Mouse (Mus musculus): ENCODE data around the gene Ulk4. TPM values are rescaled to one million over a fixed set of nuclear protein-coding genes. Genes with fewer than 3 reads are reported as not detected.

Gene Ulk4
- polyA plus RNA-seq, 1 experiment, result 1.1 TPM

- no peak for TF ChIP-seq CTCF (IDR thresholded peaks at IDR 0.05; ENCODE audit: control insufficient read depth, insufficient read depth, insufficient read length)
- TF ChIP-seq CEBPB (IDR thresholded peaks at IDR 0.05; ENCODE audit: low read depth), result no peak
- TF ChIP-seq MAX (IDR thresholded peaks at IDR 0.05), result no peak
- no peak for TF ChIP-seq USF1 (IDR thresholded peaks at IDR 0.05; ENCODE audit: low read depth)
- TF ChIP-seq MYOG (IDR thresholded peaks at IDR 0.05; ENCODE audit: control insufficient read depth, extremely low read depth, insufficient read length), result no peak
- no peak for TF ChIP-seq MYOD1 (IDR thresholded peaks at IDR 0.05; ENCODE audit: control insufficient read depth, insufficient read length, low read depth)
- no peak for TF ChIP-seq FOSL1 (IDR thresholded peaks at IDR 0.05; ENCODE audit: insufficient read depth, low read length, poor library complexity, severe bottlenecking)
- Histone ChIP-seq H3K27me3 (ENCODE audit: control insufficient read depth, insufficient read depth, insufficient read length) (no peaks in the 10 kb centered on the region), H3K79me2 (ENCODE audit: control insufficient read depth, insufficient read depth) (peaks cover 5% of the 10 kb centered on the region), H3K36me3 (ENCODE audit: control insufficient read depth, insufficient read depth) (no peaks in the 10 kb centered on the region), H3K4me3 (ENCODE audit: insufficient read depth, poor library complexity, severe bottlenecking) (no peak overlapping the region), H3K79me3 (ENCODE audit: low read depth) (peaks cover 4% of the 10 kb centered on the region), H3ac (ENCODE audit: control insufficient read depth, insufficient read length, low read depth) (no peak overlapping the region)
These were observed 4.9 kb upstream of the Ulk4 start for GRCm38 (mm10) chr9:121281891-121282290.

GRCm38 (mm10) chr9:121279216-121279615 lies 2.2 kb upstream of the Ulk4 start:
- Histone ChIP-seq H3ac (ENCODE audit: control insufficient read depth, insufficient read length, low read depth) (no peak overlapping the region), H3K79me3 (ENCODE audit: low read depth) (peaks cover 4% of the 10 kb centered on the region), H3K79me2 (ENCODE audit: control insufficient read depth, insufficient read depth) (no peaks in the 10 kb centered on the region), H3K36me3 (ENCODE audit: control insufficient read depth, insufficient read depth) (no peaks in the 10 kb centered on the region), H3K4me3 (ENCODE audit: insufficient read depth, poor library complexity, severe bottlenecking) (no peak overlapping the region), H3K27me3 (ENCODE audit: control insufficient read depth, insufficient read depth, insufficient read length) (no peaks in the 10 kb centered on the region)
- TF ChIP-seq MYOG (IDR thresholded peaks at IDR 0.05; ENCODE audit: control insufficient read depth, extremely low read depth, insufficient read length), result no peak

- Histone ChIP-seq H3K79me3 (ENCODE audit: low read depth) (no peaks in the 10 kb centered on the region), H3K4me3 (ENCODE audit: insufficient read depth, poor library complexity, severe bottlenecking) (peak overlapping the region; percentile 60), H3K36me3 (ENCODE audit: control insufficient read depth, insufficient read depth) (no peaks in the 10 kb centered on the region), H3K79me2 (ENCODE audit: control insufficient read depth, insufficient read depth) (no peaks in the 10 kb centered on the region), H3K27me3 (ENCODE audit: control insufficient read depth, insufficient read depth, insufficient read length) (no peaks in the 10 kb centered on the region), H3ac (ENCODE audit: control insufficient read depth, insufficient read length, low read depth) (peak overlapping the region; percentile 95)
- TF ChIP-seq MYOG (IDR thresholded peaks at IDR 0.05; ENCODE audit: control insufficient read depth, extremely low read depth, insufficient read length), result no peak
- TF ChIP-seq MYOD1 (IDR thresholded peaks at IDR 0.05; ENCODE audit: control insufficient read depth, insufficient read length, low read depth), result no peak
- no peak for TF ChIP-seq USF1 (IDR thresholded peaks at IDR 0.05; ENCODE audit: low read depth)
- TF ChIP-seq MAX (IDR thresholded peaks at IDR 0.05), result no peak
- no peak for TF ChIP-seq FOSL1 (IDR thresholded peaks at IDR 0.05; ENCODE audit: insufficient read depth, low read length, poor library complexity, severe bottlenecking)
- no peak for TF ChIP-seq CEBPB (IDR thresholded peaks at IDR 0.05; ENCODE audit: low read depth)
- TF ChIP-seq CTCF (IDR thresholded peaks at IDR 0.05; ENCODE audit: control insufficient read depth, insufficient read depth, insufficient read length), result no peak
These were observed 266 bp downstream of the Ulk4 start for GRCm38 (mm10) chr9:121276745-121277117.

- no peak for TF ChIP-seq CTCF (IDR thresholded peaks at IDR 0.05; ENCODE audit: control insufficient read depth, insufficient read depth, insufficient read length)
- TF ChIP-seq MAX (IDR thresholded peaks at IDR 0.05), result no peak
- TF ChIP-seq MYOG (IDR thresholded peaks at IDR 0.05; ENCODE audit: control insufficient read depth, extremely low read depth, insufficient read length), result no peak
- no peak for TF ChIP-seq MYOD1 (IDR thresholded peaks at IDR 0.05; ENCODE audit: control insufficient read depth, insufficient read length, low read depth)
- TF ChIP-seq CEBPB (IDR thresholded peaks at IDR 0.05; ENCODE audit: low read depth), result no peak
- no peak for TF ChIP-seq FOSL1 (IDR thresholded peaks at IDR 0.05; ENCODE audit: insufficient read depth, low read length, poor library complexity, severe bottlenecking)
- no peak for TF ChIP-seq USF1 (IDR thresholded peaks at IDR 0.05; ENCODE audit: low read depth)
- no peaks in the 10 kb centered on the region for H3K79me3 ChIP-seq (ENCODE audit: low read depth)
These were observed 5.4 kb downstream of the Ulk4 start for GRCm38 (mm10) chr9:121271561-121271960.

DNA sequence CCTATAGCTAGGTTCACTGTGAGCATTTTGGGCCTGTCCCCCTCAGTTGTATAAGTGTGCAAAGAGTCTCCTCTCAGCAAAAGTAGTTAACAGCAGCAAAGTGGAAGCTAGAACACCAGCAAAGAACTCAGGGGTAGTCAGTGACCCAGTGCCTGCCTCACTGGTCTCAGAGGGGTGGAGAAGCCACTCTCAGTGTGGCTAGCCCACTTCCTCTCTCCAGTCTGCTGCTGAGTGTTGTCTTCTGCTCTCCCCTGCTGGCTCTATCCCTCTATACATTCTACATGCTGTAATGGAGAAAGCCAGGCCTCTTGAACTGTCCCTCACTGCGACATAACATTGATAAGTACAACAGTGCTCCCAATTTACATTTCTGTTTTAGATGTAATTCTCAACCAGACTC lies 5.8 kb downstream of the Ulk4 start:
- Histone ChIP-seq H3K36me3 (ENCODE audit: control insufficient read depth, insufficient read depth) (no peaks in the 10 kb centered on the region), H3K79me2 (ENCODE audit: control insufficient read depth, insufficient read depth) (no peaks in the 10 kb centered on the region), H3K79me3 (ENCODE audit: low read depth) (no peaks in the 10 kb centered on the region), H3K4me3 (ENCODE audit: insufficient read depth, poor library complexity, severe bottlenecking) (no peak overlapping the region), H3K27me3 (ENCODE audit: control insufficient read depth, insufficient read depth, insufficient read length) (no peaks in the 10 kb centered on the region), H3ac (ENCODE audit: control insufficient read depth, insufficient read length, low read depth) (no peak overlapping the region)
- TF ChIP-seq FOSL1 (IDR thresholded peaks at IDR 0.05; ENCODE audit: insufficient read depth, low read length, poor library complexity, severe bottlenecking), result no peak

More at GRCm38 (mm10) chr9:121271561-121271960, 5.4 kb downstream of the Ulk4 start:
- Histone ChIP-seq H3K27me3 (ENCODE audit: control insufficient read depth, insufficient read depth, insufficient read length) (no peaks in the 10 kb centered on the region), H3K79me2 (ENCODE audit: control insufficient read depth, insufficient read depth) (no peaks in the 10 kb centered on the region), H3K36me3 (ENCODE audit: control insufficient read depth, insufficient read depth) (no peaks in the 10 kb centered on the region), H3K4me3 (ENCODE audit: insufficient read depth, poor library complexity, severe bottlenecking) (no peak overlapping the region), H3ac (ENCODE audit: control insufficient read depth, insufficient read length, low read depth) (no peak overlapping the region)

- TF ChIP-seq CEBPB (IDR thresholded peaks at IDR 0.05; ENCODE audit: low read depth), result no peak
- no peak for TF ChIP-seq MYOG (IDR thresholded peaks at IDR 0.05; ENCODE audit: control insufficient read depth, extremely low read depth, insufficient read length)
- TF ChIP-seq MYOD1 (IDR thresholded peaks at IDR 0.05; ENCODE audit: control insufficient read depth, insufficient read length, low read depth), result no peak
- TF ChIP-seq MAX (IDR thresholded peaks at IDR 0.05), result no peak
- no peak for TF ChIP-seq USF1 (IDR thresholded peaks at IDR 0.05; ENCODE audit: low read depth)
- no peak for TF ChIP-seq CTCF (IDR thresholded peaks at IDR 0.05; ENCODE audit: control insufficient read depth, insufficient read depth, insufficient read length)
- no peak for TF ChIP-seq FOSL1 (IDR thresholded peaks at IDR 0.05; ENCODE audit: insufficient read depth, low read length, poor library complexity, severe bottlenecking)
- no peaks in the 10 kb centered on the region for H3K79me3 ChIP-seq (ENCODE audit: low read depth)
- H3K27me3 ChIP-seq (ENCODE audit: control insufficient read depth, insufficient read depth, insufficient read length), result no peaks in the 10 kb centered on the region
- H3ac ChIP-seq (ENCODE audit: control insufficient read depth, insufficient read length, low read depth), result no peak overlapping the region
- no peaks in the 10 kb centered on the region for H3K79me2 ChIP-seq (ENCODE audit: control insufficient read depth, insufficient read depth)
- no peak overlapping the region for H3K4me3 ChIP-seq (ENCODE audit: insufficient read depth, poor library complexity, severe bottlenecking)
- peaks cover 3% of the 10 kb centered on the region for H3K36me3 ChIP-seq (ENCODE audit: control insufficient read depth, insufficient read depth)
These were observed 11.7 kb downstream of the Ulk4 start for GRCm38 (mm10) chr9:121265307-121265706.

All from C2C12 (cell line).